Comparison of ENCODE assay signal across 13 mouse cellular contexts in genomic region chr14:50865005-50865404, GRCm38 (mm10). TPM values are rescaled to one million over a fixed set of nuclear protein-coding genes. Genes with fewer than 3 reads are reported as not detected.
"Had no signal": no experiment of that assay in that cellular context is flagged by ENCODE, and none has a peak within 500 bp of the region (broad histone marks: within the 10 kb centered on the region; RNA-seq: fewer than 3 reads in every experiment).

No protein-coding gene starts in this region.

RNA-seq across cellular contexts. Expression of gene Ccnb1ip1, which starts 57.5 kb away (rescaled TPM):
- total RNA-seq: midbrain, postnatal 0 days had no signal
- polyA plus RNA-seq: liver, embryonic 16.5 days; lung, embryonic 14.5 days; lung, embryonic 16.5 days; midbrain, embryonic 11.5 days; midbrain, embryonic 15.5 days; midbrain, postnatal 0 days; neural tube, embryonic 11.5 days; neural tube, embryonic 13.5 days; neural tube, embryonic 15.5 days; small intestine, adult 2 months; stomach, embryonic 14.5 days; stomach, embryonic 16.5 days; thymus, postnatal 0 days had no signal
